Mouse (Mus musculus): ENCODE results near the gene Slc45a1. TPM values are rescaled to one million over a fixed set of nuclear protein-coding genes. Genes with fewer than 3 reads are reported as not detected.

Gene Slc45a1
- polyA plus RNA-seq, 1 experiment from 2014 or later: 0.80 TPM

DNA sequence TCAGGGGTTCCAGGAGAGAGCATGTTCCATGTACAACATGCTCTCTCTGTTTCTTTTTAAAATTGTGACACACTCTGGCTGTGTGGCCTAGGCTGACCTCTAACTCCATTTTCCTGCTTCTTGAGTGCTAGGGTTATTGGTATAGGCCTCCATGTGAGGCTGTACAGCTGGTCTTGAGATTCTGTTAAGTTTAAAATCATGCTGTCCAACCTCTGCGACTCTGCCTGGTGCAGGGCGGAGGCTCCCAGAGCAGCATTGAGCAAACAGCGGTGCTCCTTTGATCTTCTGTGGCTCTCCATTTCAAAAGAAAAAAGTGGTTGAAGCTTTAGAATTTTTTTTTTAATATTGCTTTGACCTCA, 68.2 kb downstream of the Slc45a1 start:
- Histone ChIP-seq H3K36me3 (no peaks in the 10 kb centered on the region), H3K9me3 (no peaks in the 10 kb centered on the region), H3K4me3 (replicated peaks) (no peak overlapping the region), H3K4me1 (replicated peaks) (peaks cover 61% of the 10 kb centered on the region), H3K27me3 (replicated peaks) (no peaks in the 10 kb centered on the region), H3K27ac (peak overlapping the region; percentile 81), H3K4me2 (replicated peaks) (peak overlapping the region; percentile 43), H3K9ac (no peak overlapping the region)
- peak; percentile 89 for ATAC-seq
- WGBS: 26% methylated on average over 3 of the region's 3 CpGs

DNA sequence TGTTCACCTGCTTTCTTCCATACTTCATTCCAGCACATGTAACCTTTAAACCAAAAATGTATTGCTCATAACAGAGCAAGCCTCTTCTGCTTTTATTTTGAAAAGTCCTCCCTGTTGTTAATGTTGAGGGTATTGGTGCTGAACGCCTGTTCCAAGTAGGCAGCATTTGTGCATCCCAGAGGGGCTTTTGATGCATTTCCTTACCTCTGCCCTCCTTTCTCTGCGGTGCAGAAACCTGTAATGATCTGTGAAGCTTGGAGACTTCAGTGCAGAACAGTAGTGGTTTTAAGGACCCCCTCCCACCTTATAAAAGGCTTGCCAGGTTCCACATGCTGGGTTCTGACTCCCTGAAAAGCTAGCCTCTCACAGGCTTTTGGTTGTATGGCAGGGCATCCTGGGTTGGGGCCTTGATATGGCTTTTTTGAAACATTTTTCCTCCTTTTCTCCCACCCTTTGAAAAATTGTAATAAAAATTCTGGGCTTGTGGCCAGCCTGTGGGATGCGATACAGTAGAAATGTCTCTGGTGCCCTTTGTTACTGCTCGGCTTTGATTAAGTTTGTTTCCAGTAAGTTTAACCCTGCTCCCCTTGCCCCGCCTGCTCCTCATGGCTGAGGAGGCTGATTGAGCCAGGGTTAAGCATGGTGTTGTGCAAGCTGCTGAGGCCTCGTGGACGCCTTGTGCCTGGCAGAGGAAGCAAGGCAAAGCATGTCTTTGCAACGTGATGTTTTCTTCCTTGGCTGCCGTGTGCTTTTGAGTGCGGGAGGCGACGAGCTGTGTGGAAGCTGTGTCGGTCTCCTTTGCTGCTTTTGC, 68.8 kb downstream of the Slc45a1 start:
- Histone ChIP-seq H3K4me1 (replicated peaks) (peaks cover 62% of the 10 kb centered on the region), H3K36me3 (no peaks in the 10 kb centered on the region), H3K9ac (no peak overlapping the region), H3K27ac (peak overlapping the region; percentile 81), H3K27me3 (replicated peaks) (no peaks in the 10 kb centered on the region), H3K9me3 (no peaks in the 10 kb centered on the region), H3K4me2 (replicated peaks) (peak overlapping the region; percentile 43), H3K4me3 (replicated peaks) (no peak overlapping the region)
- WGBS: 8% methylated on average over 13 of the region's 13 CpGs
- peak; percentile 90 for ATAC-seq

DNA sequence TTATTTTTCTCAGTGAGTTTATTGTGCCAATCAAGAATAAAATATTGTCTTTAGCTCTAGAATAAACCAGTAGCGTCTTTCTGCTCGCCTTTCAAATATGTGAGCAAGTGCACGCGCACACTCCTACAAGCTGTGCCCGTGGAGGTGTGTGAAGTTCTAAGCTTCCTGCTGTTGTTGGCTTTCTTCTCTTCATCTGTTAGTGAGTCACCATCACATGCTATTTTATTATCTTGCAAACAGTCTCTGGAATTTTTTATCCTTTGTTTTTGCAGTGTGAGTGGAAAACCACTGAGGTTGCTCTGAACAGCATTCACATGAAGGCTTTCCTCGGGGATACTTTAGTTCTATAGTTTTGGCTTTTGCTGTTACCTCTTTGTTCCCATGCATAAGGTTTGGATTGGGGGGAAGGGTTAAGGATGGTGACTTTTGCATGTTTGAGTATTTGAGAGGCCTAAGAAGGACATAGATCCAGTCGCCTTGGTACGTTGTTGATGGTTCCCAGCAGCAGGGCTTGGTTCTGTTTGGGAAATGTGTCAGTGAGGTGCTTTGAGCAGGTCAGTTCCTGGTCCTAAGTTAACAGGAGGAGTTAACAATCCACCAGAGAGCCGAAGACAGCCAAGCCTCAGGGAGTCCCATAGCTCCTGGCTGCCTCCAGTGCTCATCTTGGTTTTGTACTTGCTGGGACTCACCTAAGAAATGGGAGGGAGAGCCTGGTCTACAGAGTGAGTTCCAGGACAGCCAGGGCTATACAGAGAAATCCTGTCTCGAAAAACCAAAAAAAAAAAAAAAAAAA, 69.8 kb downstream of the Slc45a1 start:
- peak; percentile 32; the same call in 1 of the 2 replicates for ATAC-seq
- Histone ChIP-seq H3K4me3 (replicated peaks) (no peak overlapping the region), H3K4me2 (replicated peaks) (no peak overlapping the region), H3K9ac (0 out of 2 replicates have a peak overlapping the region, but pooled peaks have one; percentile 11), H3K4me1 (replicated peaks) (peaks cover 57% of the 10 kb centered on the region), H3K27me3 (replicated peaks) (no peaks in the 10 kb centered on the region), H3K9me3 (no peaks in the 10 kb centered on the region), H3K27ac (peak overlapping the region; percentile 81), H3K36me3 (no peaks in the 10 kb centered on the region)
- 45% methylated on average over 10 of the region's 10 CpGs for WGBS

Other genes starting within 250 kb of the Slc45a1 start
- gene Errfi1, start 201.7 kb upstream of the Slc45a1 start, polyA plus RNA-seq (2015; fragmentation: Nextera tagmentation; extraction: Ambion mirVana): 27.8 and 28.1 TPM in 2 replicates